Mouse (Mus musculus) heart, adult 2 months (tissue): Measurements from ENCODE around the gene Slc17a5. TPM values are rescaled to one million over a fixed set of nuclear protein-coding genes. Genes with fewer than 3 reads are reported as not detected.

Source experiments
- DNase-seq, 2 experiments: peaks; one replicate each; pipeline ENCODE4 v3.0.0; 2021
- H3K27ac ChIP-seq: fragments of 200-600 bp; 2 replicates; pipeline ENCODE4 v1.8.1; 2022
- H3K27me3 ChIP-seq: fragments of 200-500 bp; 2 replicates; pipeline ENCODE4 v1.6.1; 2012; ENCODE audit warnings: mild to moderate bottlenecking, low read length, inconsistent platforms, mixed read lengths; ENCODE audit not compliant: control insufficient read depth, insufficient read depth
- H3K36me3 ChIP-seq: fragments of 200-500 bp; 2 replicates; pipeline ENCODE4 v1.6.1; 2012; ENCODE audit warnings: low read length, inconsistent platforms; ENCODE audit not compliant: control insufficient read depth, insufficient read depth
- H3K4me1 ChIP-seq: fragments of 200-500 bp; 2 replicates; pipeline ENCODE4 v1.6.1; 2011; ENCODE audit warnings: low read length; ENCODE audit not compliant: control insufficient read depth, insufficient read depth
- H3K4me3 ChIP-seq: fragments of 200-600 bp; 2 replicates; pipeline ENCODE4 v1.8.1; 2022
- H3K79me2 ChIP-seq: fragments of 200-500 bp; replicated peaks from 2 replicates; pipeline ENCODE4 v1.6.1; 2012; ENCODE audit warnings: mild to moderate bottlenecking, inconsistent platforms, low read length, moderate library complexity, mixed read lengths; ENCODE audit not compliant: control insufficient read depth, insufficient read depth
- H3K9ac ChIP-seq: fragments of 200-500 bp; 2 replicates; pipeline ENCODE4 v1.6.1; 2012; ENCODE audit warnings: low read depth, mild to moderate bottlenecking, control low read depth, inconsistent platforms, low read length, mixed read lengths
- CTCF ChIP-seq: fragments of 200-600 bp; IDR thresholded peaks from 2 replicates; pipeline ENCODE4 v1.8.1; 2022; ENCODE audit warnings: antibody characterized with exemption, mild to moderate bottlenecking, moderate library complexity
- EP300 ChIP-seq: fragments of 200-500 bp; IDR thresholded peaks from 2 replicates; pipeline ENCODE4 v1.6.1; 2011; ENCODE audit warnings: low read depth, low read length, control low read depth; ENCODE audit not compliant: insufficient read depth
- POLR2A ChIP-seq: fragments of 200-500 bp; IDR thresholded peaks from 2 replicates; pipeline ENCODE4 v1.6.1; 2011; ENCODE audit warnings: mild to moderate bottlenecking, low read depth, low read length, control low read depth; ENCODE audit not compliant: insufficient read depth
- WGBS: fragments of 180-500 bp; shearing (Covaris S2); methylation state at CpG from one replicate; pipeline ENCODE4 v1.1.7; 2018; 5-methylcytosine and 5-hydroxymethylcytosine counted together
- intact Hi-C: fragments of 180-260 bp; cut with DNase I; formaldehyde crosslinking; loops from one replicate; pipeline ENCODE4 v1.15.1; 2025
- polyA plus RNA-seq: library from polyadenylated mRNA; depleted of rRNA; stranded (reverse); fragments of >200 nt; gene quantifications from 2 replicates; pipeline ENCODE4 v1.2.3, GENCODE M21; 2012
- total RNA-seq, 2 experiments: library from RNA; stranded (reverse); gene quantifications; 2 replicates each; pipeline ENCODE4 v1.2.3; 2021

Gene Slc17a5
- total and polyA plus RNA-seq, 3 experiments: 3.8 to 5.1 (median 4.9) TPM

DNA sequence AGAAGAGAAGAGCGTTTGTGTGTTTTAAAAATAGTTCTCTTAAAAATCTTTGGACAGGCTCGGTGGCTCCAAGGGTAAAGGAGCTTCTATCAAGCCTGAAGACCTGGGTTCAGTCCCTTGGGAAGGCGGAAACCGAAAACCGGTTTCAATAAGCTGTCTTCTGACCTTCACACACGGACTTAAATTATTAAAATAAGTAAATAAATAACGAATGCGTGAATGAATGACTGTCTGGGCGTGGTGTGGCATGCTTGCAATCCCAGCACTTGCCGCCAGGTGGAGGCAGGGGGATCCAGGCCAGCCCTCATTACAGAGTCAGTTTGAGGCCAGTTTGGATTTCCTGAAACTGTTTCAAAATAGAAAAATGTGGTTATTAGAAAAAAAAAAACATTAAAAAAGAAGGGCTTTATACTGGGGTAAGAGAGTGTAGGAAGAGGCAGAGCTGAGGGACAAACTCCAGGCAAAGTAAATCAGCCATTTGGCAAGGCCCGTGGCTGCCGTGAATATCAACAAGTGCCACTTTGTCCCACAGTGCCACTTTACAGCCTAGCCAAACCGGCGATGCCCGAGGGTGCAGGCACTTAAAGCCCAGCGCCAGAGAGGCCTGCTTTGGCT, 60.0 kb downstream of the Slc17a5 start:
- no peaks in the 10 kb centered on the region for H3K36me3 ChIP-seq
- H3K79me2 ChIP-seq: no peaks in the 10 kb centered on the region
- H3K4me1 ChIP-seq: peaks cover 2% of the 10 kb centered on the region
- peak overlapping the region; percentile 58 for H3K27ac ChIP-seq
- intact Hi-C loops: loop anchor here (2.0 kb wide), 3 partner anchors 25 to 79 kb away; partner anchors contain the start of genes Gm17324 and Mto1
- DNase-seq: peak; percentile 76 to 88
- 3% methylated on average over 16 of the region's 16 CpGs for WGBS
- no peak overlapping the region for H3K9ac ChIP-seq
- TF ChIP-seq POLR2A (no peak), EP300 (peak; percentile 21; the same call in 1 of the 2 replicates), CTCF (peak; percentile 90)
- H3K4me3 ChIP-seq: peak overlapping the region; percentile 47
- 0 out of 2 replicates have a peak, but pooled peaks cover 1% of the 10 kb centered on the region for H3K27me3 ChIP-seq

DNA sequence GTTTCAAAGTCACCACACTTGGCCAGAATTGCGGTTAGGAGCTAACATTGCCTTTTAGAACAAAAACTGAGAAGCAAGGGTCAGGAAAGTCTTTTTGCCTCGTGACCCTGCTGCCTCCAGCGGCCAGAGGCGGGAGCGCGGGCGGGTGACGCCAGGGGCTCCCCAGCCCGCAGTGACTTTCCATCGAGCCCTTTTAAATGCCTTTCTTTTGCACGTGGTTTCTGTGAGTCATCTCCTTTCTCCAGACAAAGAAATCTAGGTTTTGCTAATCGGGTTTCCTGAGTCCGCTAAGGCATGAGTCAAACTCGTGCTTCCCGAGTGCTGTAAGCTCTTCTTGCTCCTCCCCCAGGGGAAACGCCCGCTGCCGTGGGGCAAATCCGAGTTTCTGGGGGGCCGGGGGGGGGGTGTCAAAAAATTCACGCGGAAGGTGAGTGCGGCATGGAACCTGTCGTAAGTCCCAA, 60.5 kb downstream of the Slc17a5 start:
- DNase-seq: peak; percentile 83 to 87
- TF ChIP-seq POLR2A (0 out of 2 replicates have a peak, but pooled peaks have one; percentile 18), CTCF (peak; percentile 88), EP300 (0 out of 2 replicates have a peak, but pooled peaks have one; percentile 48)
- no peaks in the 10 kb centered on the region for H3K79me2 ChIP-seq
- H3K4me1 ChIP-seq: peaks cover 2% of the 10 kb centered on the region
- intact Hi-C loops: loop anchor here (2.0 kb wide), 2 partner anchors 47 to 79 kb away; partner anchors contain the start of genes Gm17324 and Mto1
- no peaks in the 10 kb centered on the region for H3K36me3 ChIP-seq
- under 1% methylated on average over 24 of the region's 24 CpGs for WGBS
- no peak overlapping the region for H3K9ac ChIP-seq
- H3K4me3 ChIP-seq: peak overlapping the region; percentile 47
- H3K27me3 ChIP-seq: 0 out of 2 replicates have a peak, but pooled peaks cover 1% of the 10 kb centered on the region
- H3K27ac ChIP-seq: peak overlapping the region; percentile 45

DNA sequence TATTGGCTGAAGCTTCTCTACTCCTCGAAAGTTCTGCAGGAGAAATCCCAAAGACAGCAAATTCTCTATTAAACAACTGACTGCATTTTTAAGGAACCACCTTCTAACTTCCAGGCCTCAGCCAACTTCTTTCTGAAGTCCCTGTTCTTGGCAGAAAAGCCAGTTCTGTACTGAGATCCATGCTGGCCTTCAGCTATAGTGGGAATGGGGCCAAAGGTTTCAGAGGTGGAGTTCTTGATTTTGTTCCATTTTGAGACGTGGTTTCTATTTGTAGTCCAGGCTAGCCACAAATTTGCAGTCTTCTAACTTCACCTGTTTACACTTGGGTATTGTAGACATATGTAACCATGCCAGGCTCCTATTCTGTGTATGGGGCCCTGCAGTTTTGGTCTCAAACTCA, 61.6 kb downstream of the Slc17a5 start:
- 74% methylated on average over 2 of the region's 2 CpGs for WGBS
- no peaks in the 10 kb centered on the region for H3K36me3 ChIP-seq
- peaks cover 2% of the 10 kb centered on the region for H3K4me1 ChIP-seq
- intact Hi-C loops: loop anchor here (2.0 kb wide), 2 partner anchors 45 to 77 kb away; partner anchors contain the start of genes Gm17324 and Mto1
- TF ChIP-seq POLR2A (no peak), CTCF (no peak), EP300 (no peak)
- H3K4me3 ChIP-seq: no peak overlapping the region
- H3K27ac ChIP-seq: no peak overlapping the region
- H3K79me2 ChIP-seq: no peaks in the 10 kb centered on the region
- no peak for DNase-seq
- H3K27me3 ChIP-seq: 0 out of 2 replicates have a peak, but pooled peaks cover 1% of the 10 kb centered on the region
- H3K9ac ChIP-seq: no peak overlapping the region

DNA sequence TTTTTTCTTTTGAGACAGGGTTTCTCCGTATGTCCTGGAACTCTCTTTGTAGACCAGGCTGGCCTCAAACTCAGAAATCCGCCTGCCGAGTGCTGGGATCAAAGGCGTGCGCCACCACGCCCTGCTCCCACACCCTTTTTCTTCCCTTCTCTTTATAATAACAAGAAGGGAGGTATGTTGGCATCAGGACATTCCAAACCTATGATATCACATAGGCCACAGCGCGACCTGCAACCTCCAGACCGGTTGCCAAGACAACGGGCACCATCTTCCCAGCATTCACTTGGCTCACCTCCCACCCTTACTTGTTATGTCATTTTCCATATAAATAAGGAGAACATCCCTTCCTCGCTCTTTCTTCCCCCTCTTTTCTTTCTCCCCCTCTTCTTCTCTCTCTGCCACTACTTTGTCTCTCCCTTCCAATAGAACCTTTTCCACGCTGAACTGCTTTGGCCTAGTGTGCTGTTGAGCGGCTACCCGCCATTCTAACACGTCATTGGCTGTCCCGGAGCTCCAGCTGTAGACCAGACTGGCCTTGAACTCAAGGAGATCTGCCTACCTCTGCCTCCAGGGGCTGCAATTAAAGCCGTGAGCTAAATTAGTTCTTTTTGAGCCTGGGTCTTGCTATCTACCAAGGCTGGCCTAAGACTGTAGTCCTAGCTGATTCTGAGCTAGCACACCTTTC, 62.2 kb downstream of the Slc17a5 start:
- TF ChIP-seq EP300 (no peak), CTCF (no peak), POLR2A (no peak)
- H3K36me3 ChIP-seq: no peaks in the 10 kb centered on the region
- WGBS: 93% methylated on average over 17 of the region's 17 CpGs
- no peaks in the 10 kb centered on the region for H3K79me2 ChIP-seq
- H3K27ac ChIP-seq: no peak overlapping the region
- H3K4me1 ChIP-seq: peaks cover 2% of the 10 kb centered on the region
- no peak overlapping the region for H3K9ac ChIP-seq
- H3K4me3 ChIP-seq: no peak overlapping the region
- H3K27me3 ChIP-seq: 0 out of 2 replicates have a peak, but pooled peaks cover 1% of the 10 kb centered on the region
- intact Hi-C loops: loop anchor here (2.0 kb wide), 2 partner anchors 45 to 77 kb away; partner anchors contain the start of genes Gm17324 and Mto1
- no peak for DNase-seq

GRCm38 (mm10) chr9:78521689-78522088, 66.2 kb downstream of the Slc17a5 start:
- peak; percentile 26 to 34 for DNase-seq
- Histone ChIP-seq H3K4me3 (peak overlapping the region; percentile 44), H3K9ac (peak overlapping the region; percentile 46; the same call in 1 of the 2 replicates), H3K36me3 (no peaks in the 10 kb centered on the region), H3K27me3 (0 out of 2 replicates have a peak, but pooled peaks cover 1% of the 10 kb centered on the region), H3K79me2 (no peaks in the 10 kb centered on the region), H3K4me1 (no peaks in the 10 kb centered on the region), H3K27ac (no peak overlapping the region)
- intact Hi-C loops: no loop called here
- TF ChIP-seq POLR2A (no peak), CTCF (peak; percentile 62)
- 31% methylated on average over 14 of the region's 14 CpGs for WGBS
